Mouse (Mus musculus) hematopoietic multipotent progenitor cell, adult 10-12 weeks (in vitro differentiated cells): ENCODE results near the gene Defb35. TPM values are rescaled to one million over a fixed set of nuclear protein-coding genes. Genes with fewer than 3 reads are reported as not detected.

Experiments used
- polyA plus RNA-seq: library from polyadenylated mRNA; stranded (reverse); fragments of >175 nt; gene quantifications from 2 replicates; pipeline ENCODE4 v1.2.3, GENCODE M21; 2012; ENCODE audit warnings: low replicate concordance

The Defb35 gene
- not detected in 2 replicates for polyA plus RNA-seq

GRCm38 (mm10) chr8:21938052-21938451, at the start of gene Defb35:
TSS of gene Defb35 (plus strand) at chr8:21938352.

GRCm38 (mm10) chr8:21906290-21906689, 31.9 kb upstream of the Defb35 start, which contains the start of gene Defb11:
TSS of gene Defb11 (minus strand) at chr8:21906412.

GRCm38 (mm10) chr8:21932610-21933009, 5.5 kb upstream of the Defb35 start, which contains the start of gene Defb15:
TSS of gene Defb15 (minus strand) at chr8:21932710.

GRCm38 (mm10) chr8:21946462-21946861, 8.3 kb downstream of the Defb35 start, which contains the start of gene Defb13:
TSS of gene Defb13 (plus strand) at chr8:21946762.

DNA sequence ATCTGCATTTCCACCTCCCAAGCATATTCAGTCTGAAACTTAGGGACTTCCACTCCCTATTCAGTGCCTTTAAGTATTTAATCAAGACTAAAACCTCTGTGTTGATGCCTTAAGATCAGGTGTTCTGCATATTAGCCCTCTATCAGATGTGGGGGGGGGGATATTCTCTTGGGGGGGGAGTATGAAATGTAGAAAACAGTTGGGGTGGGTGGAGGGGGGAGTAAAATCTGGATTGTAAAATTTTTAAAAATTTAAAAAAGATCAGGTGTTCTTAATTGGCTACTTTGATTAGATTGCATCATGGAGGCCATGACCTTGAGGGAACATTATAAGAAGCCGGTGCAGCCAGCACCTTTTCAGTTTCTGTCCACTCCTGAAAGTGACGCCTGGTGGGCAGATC, 20.3 kb downstream of the Defb35 start, which contains the start of gene Fam90a1a:
Gene Fam90a1a (plus strand): TSS at position 301 of the 400 bp plus-strand sequence.

DNA sequence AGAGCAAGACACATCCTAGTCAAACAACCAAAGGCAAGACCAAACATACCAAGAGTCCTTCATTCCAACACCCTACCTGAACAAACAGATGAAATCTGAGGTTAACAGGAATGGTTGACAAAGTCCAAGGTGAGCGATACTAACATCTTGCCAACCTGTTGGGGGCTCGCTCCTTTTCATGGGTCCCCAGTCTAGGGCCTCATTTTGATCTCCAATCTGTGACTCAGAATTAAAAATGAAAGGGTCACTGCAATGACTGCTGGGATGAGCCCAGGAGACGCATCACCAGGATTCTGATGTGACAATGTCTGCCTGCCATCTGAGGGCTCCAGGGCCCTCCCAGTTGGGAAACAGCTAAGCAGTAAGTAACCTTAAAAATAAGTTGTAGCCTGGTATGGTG, 31.3 kb downstream of the Defb35 start, which contains the start of gene Ccdc70:
Gene Ccdc70 (plus strand): TSS at position 301 of the 400 bp plus-strand sequence.

Other genes with a start within 250 kb of the Defb35 start
- gene AY761184, start 234.7 kb upstream of the Defb35 start, polyA plus RNA-seq: not detected in 2 replicates
- not detected in 2 replicates for gene Defa24, start 203.9 kb upstream of the Defb35 start, polyA plus RNA-seq
- gene Defb50, start 114.8 kb upstream of the Defb35 start, polyA plus RNA-seq: not detected in 2 replicates
- gene Defb2, start 98.4 kb upstream of the Defb35 start, polyA plus RNA-seq: not detected in 2 replicates
- gene Defb10, start 79.5 kb upstream of the Defb35 start, polyA plus RNA-seq: not detected in 2 replicates
- not detected in 2 replicates for gene Defb9, start 52.9 kb upstream of the Defb35 start, polyA plus RNA-seq
- gene Defb11, start 31.9 kb upstream of the Defb35 start, polyA plus RNA-seq: not detected in 2 replicates
- not detected in 2 replicates for gene Defb15, start 5.6 kb upstream of the Defb35 start, polyA plus RNA-seq
- gene Defb13, start 8.4 kb downstream of the Defb35 start, polyA plus RNA-seq: not detected in 2 replicates
- gene Fam90a1a, start 20.4 kb downstream of the Defb35 start, polyA plus RNA-seq: not detected in 2 replicates
- gene Ccdc70, start 31.4 kb downstream of the Defb35 start, polyA plus RNA-seq: not detected in 2 replicates
- gene Atp7b, start 122.0 kb downstream of the Defb35 start, polyA plus RNA-seq: 0.60 and 2.2 TPM in 2 replicates
- gene Alg11, start 122.4 kb downstream of the Defb35 start, polyA plus RNA-seq: 0.41 and 1.0 TPM in 2 replicates
- gene Nek5, start 186.7 kb downstream of the Defb35 start, polyA plus RNA-seq: not detected in 2 replicates
- gene Nek3, start 228.1 kb downstream of the Defb35 start, polyA plus RNA-seq: 1.3 and 2.1 TPM in 2 replicates
- 1.2 and 2.3 TPM in 2 replicates for gene Ckap2, start 247.5 kb downstream of the Defb35 start, polyA plus RNA-seq